Mouse (Mus musculus) limb, embryonic 11.5 days (tissue): ENCODE data around the gene Lalba. TPM values are rescaled to one million over a fixed set of nuclear protein-coding genes. Genes with fewer than 3 reads are reported as not detected.

Experiments
- ATAC-seq: fragments of 200-750 bp; cut with Nextera tagmentation; 2 replicates; pipeline ENCODE4 v1.8.0; 2017; ENCODE audit warnings: low read depth; ENCODE audit not compliant: insufficient number of reproducible peaks, low FRiP score, low TSS enrichment
- DNase-seq: peaks from one replicate; pipeline ENCODE4 v3.0.0-alpha.2; 2015; ENCODE audit warnings: low spot score
- H3K27ac ChIP-seq: fragments of 300-500 bp; sonication (generic); replicated peaks from 2 replicates; pipeline ENCODE4 v1.5.1; 2014; ENCODE audit warnings: low read depth, mild to moderate bottlenecking, low read length
- H3K27me3 ChIP-seq: fragments of 300-500 bp; sonication (generic); 2 replicates; pipeline ENCODE4 v1.6.1; 2014; ENCODE audit warnings: mild to moderate bottlenecking, low read length, mixed read lengths; ENCODE audit not compliant: control insufficient read depth, insufficient read depth
- H3K36me3 ChIP-seq: fragments of 300-500 bp; sonication (generic); 2 replicates; pipeline ENCODE4 v1.6.1; 2014; ENCODE audit warnings: mild to moderate bottlenecking, low read length, moderate library complexity, mixed read lengths; ENCODE audit not compliant: control insufficient read depth, insufficient read depth
- H3K4me1 ChIP-seq: fragments of 300-500 bp; sonication (generic); 2 replicates; pipeline ENCODE4 v1.6.1; 2014; ENCODE audit warnings: low read length, mixed read lengths; ENCODE audit not compliant: control insufficient read depth, insufficient read depth
- H3K4me2 ChIP-seq: fragments of 300-500 bp; sonication (generic); 2 replicates; pipeline ENCODE4 v1.6.1; 2014; ENCODE audit warnings: low read depth, mild to moderate bottlenecking, moderate library complexity; ENCODE audit not compliant: severe bottlenecking
- H3K4me3 ChIP-seq: fragments of 300-500 bp; sonication (generic); 2 replicates; pipeline ENCODE4 v1.5.1; 2014; ENCODE audit warnings: low read depth, low read length
- H3K9ac ChIP-seq: fragments of 300-500 bp; sonication (generic); 2 replicates; pipeline ENCODE4 v1.6.1; 2014; ENCODE audit warnings: mild to moderate bottlenecking, low read length
- H3K9me3 ChIP-seq: fragments of 300-500 bp; sonication (generic); 2 replicates; pipeline ENCODE4 v1.6.1; 2016; ENCODE audit warnings: low read length; ENCODE audit not compliant: control insufficient read depth
- WGBS: fragments of 180-500 bp; shearing (Covaris S2); extraction: QIAGEN DNeasy Blood & Tissue Kit; methylation state at CpG from one replicate; pipeline ENCODE4 v1.1.7; 2014; 5-methylcytosine and 5-hydroxymethylcytosine counted together
- polyA plus RNA-seq: library from polyadenylated mRNA; unstranded; fragments of >200 nt; fragmentation: Nextera tagmentation; extraction: Ambion mirVana; gene quantifications from 2 replicates; pipeline ENCODE4 v1.2.1, GENCODE M21; 2014

The Lalba gene
- polyA plus RNA-seq, 1 experiment from 2014 or later = not detected

DNA sequence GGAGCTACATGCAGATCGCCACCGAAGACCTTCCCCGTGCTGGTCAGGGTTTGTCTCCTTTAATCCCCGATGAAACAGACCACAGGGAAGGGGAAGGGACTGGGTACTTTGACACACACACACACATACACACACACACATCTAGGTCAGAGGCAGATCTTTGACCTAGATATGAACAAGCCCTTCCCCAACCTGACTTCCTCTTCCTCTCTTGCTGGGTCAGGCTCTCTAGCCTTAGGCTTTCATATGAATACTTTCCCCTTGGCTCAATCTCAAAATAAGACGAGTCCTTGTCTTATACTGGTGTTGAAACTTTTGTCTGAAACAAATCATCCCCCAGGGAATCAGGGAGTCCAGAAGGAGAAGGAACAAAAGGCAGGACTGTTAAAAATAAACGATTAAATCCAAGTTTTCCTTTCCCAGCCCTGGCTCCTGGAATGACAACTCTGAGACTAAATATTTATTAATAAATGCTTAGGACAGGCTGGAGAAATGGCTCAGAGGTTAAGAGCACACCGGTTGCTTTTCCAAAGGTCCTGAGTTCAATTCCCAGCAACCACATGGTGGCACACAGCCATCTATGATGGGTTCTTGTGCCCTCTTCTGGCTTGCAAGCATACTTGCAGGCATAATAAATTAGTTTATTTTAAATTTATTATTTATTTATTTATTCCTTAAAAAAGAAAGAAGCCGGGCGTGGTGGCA, 23.9 kb upstream of the Lalba start:
- Histone ChIP-seq H3K36me3 (no peaks in the 10 kb centered on the region), H3K4me3 (no peak overlapping the region), H3K27ac (no peak overlapping the region), H3K9ac (no peak overlapping the region), H3K27me3 (no peaks in the 10 kb centered on the region), H3K4me1 (no peaks in the 10 kb centered on the region), H3K4me2 (no peak overlapping the region), H3K9me3 (no peaks in the 10 kb centered on the region)
- DNase-seq (no peak), ATAC-seq (no peak)
- WGBS = 85% methylated on average over 9 of the region's 9 CpGs

GRCm38 (mm10) chr15:98504514-98504913, 22.0 kb upstream of the Lalba start:
- DNase-seq = peak; percentile 89
- Histone ChIP-seq H3K36me3 (no peaks in the 10 kb centered on the region), H3K4me1 (no peaks in the 10 kb centered on the region), H3K4me3 (no peak overlapping the region), H3K9me3 (no peaks in the 10 kb centered on the region), H3K4me2 (no peak overlapping the region), H3K27ac (no peak overlapping the region), H3K9ac (no peak overlapping the region), H3K27me3 (no peaks in the 10 kb centered on the region)
- ATAC-seq = no peak
- 15% methylated on average over 18 of the region's 18 CpGs for WGBS

DNA sequence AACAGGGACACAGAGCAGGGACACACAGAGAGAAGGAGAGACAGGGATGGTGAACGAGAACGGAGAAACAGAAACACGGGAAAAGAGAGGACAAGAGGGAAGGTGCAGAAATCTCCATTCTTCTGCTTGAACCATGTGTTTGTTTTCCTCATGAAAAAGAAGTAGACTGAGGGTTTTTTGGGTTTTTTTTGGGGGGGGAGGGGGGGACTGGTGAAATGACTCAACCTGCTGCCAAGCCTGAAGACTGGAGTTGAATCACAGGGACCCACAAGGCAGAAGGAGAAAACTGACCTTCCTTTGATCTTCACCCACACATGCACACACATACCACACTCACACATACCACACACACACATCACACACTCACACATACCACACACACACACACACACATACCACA, 20.8 kb upstream of the Lalba start:
- no peak overlapping the region for H3K4me2 ChIP-seq
- ATAC-seq (no peak), DNase-seq (no peak)
- 77% methylated on average over 3 of the region's 3 CpGs for WGBS
- no peaks in the 10 kb centered on the region for H3K36me3 ChIP-seq
- H3K9me3 ChIP-seq = no peaks in the 10 kb centered on the region
- no peaks in the 10 kb centered on the region for H3K4me1 ChIP-seq
- H3K4me3 ChIP-seq = no peak overlapping the region
- H3K27me3 ChIP-seq = no peaks in the 10 kb centered on the region
- H3K27ac ChIP-seq = no peak overlapping the region
- no peak overlapping the region for H3K9ac ChIP-seq

GRCm38 (mm10) chr15:98497631-98498030, 15.1 kb upstream of the Lalba start:
- no peaks in the 10 kb centered on the region for H3K4me1 ChIP-seq
- H3K27ac ChIP-seq = no peak overlapping the region
- DNase-seq = no peak
- WGBS = 81% methylated on average over 17 of the region's 17 CpGs
- H3K36me3 ChIP-seq = no peaks in the 10 kb centered on the region
- H3K4me3 ChIP-seq = no peak overlapping the region
- no peak overlapping the region for H3K9ac ChIP-seq
- ATAC-seq = no peak
- no peak overlapping the region for H3K4me2 ChIP-seq
- no peaks in the 10 kb centered on the region for H3K27me3 ChIP-seq
- no peaks in the 10 kb centered on the region for H3K9me3 ChIP-seq

- DNase-seq (no peak), ATAC-seq (no peak)
- Histone ChIP-seq H3K27me3 (no peaks in the 10 kb centered on the region), H3K9me3 (no peaks in the 10 kb centered on the region), H3K27ac (no peak within 1 kb of the TSS), H3K4me3 (no peak within 1 kb of the TSS), H3K4me1 (no peaks in the 10 kb centered on the region), H3K36me3 (no peaks in the 10 kb centered on the region), H3K9ac (no peak within 1 kb of the TSS), H3K4me2 (no peak within 1 kb of the TSS)
- WGBS = 56% methylated on average over 4 of the region's 4 CpGs
These were observed 9.6 kb upstream of the Lalba start, which contains the start of gene Olfr279 for GRCm38 (mm10) chr15:98492102-98492501. TSS of gene Olfr279 (plus strand) at chr15:98492402.

DNA sequence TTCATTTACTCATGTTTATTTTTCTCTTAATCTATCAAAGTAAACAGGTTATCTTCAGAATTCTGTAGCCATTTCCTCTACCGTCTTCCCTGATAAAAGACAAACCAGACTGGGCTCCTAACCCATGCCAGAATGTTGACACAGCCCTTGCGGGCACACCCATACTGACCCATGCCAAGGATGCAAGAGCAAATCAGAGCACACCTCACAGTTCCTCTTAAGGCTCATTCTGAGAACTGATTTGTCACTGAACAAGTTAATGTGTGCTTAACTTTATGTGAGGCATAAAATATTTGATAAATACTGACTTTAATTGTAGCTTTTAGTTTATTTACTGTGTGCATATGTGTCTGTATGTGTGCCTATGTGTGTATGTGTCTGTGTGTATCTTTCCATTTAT, 8.8 kb upstream of the Lalba start:
- no peak for ATAC-seq
- no peaks in the 10 kb centered on the region for H3K9me3 ChIP-seq
- H3K27ac ChIP-seq = no peak overlapping the region
- H3K27me3 ChIP-seq = no peaks in the 10 kb centered on the region
- no peak overlapping the region for H3K4me3 ChIP-seq
- no peaks in the 10 kb centered on the region for H3K36me3 ChIP-seq
- DNase-seq = no peak
- no peak overlapping the region for H3K9ac ChIP-seq
- 89% methylated on average over 2 of the region's 2 CpGs for WGBS
- no peaks in the 10 kb centered on the region for H3K4me1 ChIP-seq
- no peak overlapping the region for H3K4me2 ChIP-seq

DNA sequence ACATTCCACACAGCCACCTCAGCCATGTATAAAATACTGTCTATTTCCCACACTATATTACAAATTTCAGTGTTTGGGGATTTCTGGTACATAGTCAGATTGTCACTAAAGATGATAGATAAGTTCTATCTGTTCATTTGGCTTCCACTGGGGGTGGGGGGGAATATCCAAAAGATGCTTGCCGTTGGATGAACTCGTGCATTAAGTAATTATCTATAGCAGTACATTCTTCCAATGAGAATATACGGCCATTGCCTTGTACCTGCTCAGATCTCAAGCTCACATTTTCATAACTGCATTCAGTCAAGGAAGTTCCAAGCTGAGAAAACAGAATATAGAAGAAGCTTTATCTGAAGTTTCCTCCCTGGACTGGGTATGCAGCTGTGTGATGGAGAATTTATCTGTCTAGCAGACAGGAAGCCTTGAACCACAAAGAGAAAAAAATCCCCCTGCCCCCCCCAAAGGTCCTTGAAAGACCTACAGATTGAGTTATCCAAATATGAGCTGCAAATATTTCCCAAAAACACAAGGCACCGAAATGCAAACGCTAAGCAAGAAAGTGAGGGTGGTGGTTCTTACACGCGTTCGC, 4.0 kb upstream of the Lalba start:
- Histone ChIP-seq H3K4me3 (no peak overlapping the region), H3K27ac (no peak overlapping the region), H3K9me3 (no peaks in the 10 kb centered on the region), H3K36me3 (no peaks in the 10 kb centered on the region), H3K4me2 (no peak overlapping the region), H3K9ac (no peak overlapping the region), H3K4me1 (no peaks in the 10 kb centered on the region), H3K27me3 (no peaks in the 10 kb centered on the region)
- ATAC-seq = no peak
- 94% methylated on average over 8 of the region's 8 CpGs for WGBS
- DNase-seq = no peak

DNA sequence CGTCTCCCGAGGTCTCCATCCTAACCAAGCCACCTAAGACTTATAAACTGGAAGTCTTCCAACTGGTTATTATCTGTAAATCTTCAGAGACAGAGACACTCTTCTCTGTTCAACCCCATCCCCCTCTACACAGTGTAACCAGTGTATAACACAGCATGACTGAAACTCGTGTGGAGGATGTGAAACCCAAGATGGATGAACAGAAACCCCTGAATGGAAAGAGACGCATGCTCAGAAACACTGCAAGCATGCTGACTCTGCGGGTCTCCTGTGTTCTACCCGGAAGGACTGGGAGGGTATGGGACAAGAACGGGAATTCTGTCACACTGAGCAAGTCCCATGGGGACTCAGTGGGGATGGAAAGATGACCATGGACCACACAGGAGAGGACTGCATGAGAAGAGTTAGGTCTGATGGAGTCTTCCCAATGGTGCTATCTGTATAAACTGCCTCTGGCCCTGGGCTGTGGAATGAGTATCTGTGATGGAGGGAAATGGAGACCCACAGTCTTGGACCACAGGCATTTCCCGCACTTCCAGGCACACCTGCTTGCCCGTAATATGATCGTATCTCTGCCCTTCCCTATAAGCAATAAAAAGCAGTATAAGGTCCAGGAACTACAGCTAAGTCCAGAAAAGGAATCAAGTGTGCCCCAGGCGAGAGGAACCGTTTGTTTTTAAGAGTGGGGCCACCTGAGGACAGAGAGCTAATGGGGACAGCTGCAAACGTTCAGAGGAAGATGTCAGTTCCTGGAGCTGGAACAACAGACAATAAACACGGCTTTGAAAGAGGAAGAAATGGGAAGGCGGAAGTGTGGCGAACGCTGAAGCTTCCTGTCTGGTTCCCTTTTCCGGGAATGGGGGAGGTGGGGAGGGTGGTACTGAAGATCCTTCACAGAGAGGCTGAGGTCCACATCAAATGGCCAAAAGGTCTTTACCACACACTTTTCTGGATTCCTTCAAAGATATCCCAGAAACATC, 1.7 kb upstream of the Lalba start:
- Histone ChIP-seq H3K4me1 (no peaks in the 10 kb centered on the region), H3K4me3 (no peak overlapping the region), H3K27me3 (no peaks in the 10 kb centered on the region), H3K27ac (no peak overlapping the region), H3K36me3 (no peaks in the 10 kb centered on the region), H3K9me3 (no peaks in the 10 kb centered on the region), H3K4me2 (no peak overlapping the region), H3K9ac (no peak overlapping the region)
- DNase-seq (no peak), ATAC-seq (no peak)
- WGBS = 71% methylated on average over 18 of the region's 18 CpGs
